Mouse (Mus musculus): Measurements from ENCODE around the gene Evi5l.

The Evi5l gene

DNA sequence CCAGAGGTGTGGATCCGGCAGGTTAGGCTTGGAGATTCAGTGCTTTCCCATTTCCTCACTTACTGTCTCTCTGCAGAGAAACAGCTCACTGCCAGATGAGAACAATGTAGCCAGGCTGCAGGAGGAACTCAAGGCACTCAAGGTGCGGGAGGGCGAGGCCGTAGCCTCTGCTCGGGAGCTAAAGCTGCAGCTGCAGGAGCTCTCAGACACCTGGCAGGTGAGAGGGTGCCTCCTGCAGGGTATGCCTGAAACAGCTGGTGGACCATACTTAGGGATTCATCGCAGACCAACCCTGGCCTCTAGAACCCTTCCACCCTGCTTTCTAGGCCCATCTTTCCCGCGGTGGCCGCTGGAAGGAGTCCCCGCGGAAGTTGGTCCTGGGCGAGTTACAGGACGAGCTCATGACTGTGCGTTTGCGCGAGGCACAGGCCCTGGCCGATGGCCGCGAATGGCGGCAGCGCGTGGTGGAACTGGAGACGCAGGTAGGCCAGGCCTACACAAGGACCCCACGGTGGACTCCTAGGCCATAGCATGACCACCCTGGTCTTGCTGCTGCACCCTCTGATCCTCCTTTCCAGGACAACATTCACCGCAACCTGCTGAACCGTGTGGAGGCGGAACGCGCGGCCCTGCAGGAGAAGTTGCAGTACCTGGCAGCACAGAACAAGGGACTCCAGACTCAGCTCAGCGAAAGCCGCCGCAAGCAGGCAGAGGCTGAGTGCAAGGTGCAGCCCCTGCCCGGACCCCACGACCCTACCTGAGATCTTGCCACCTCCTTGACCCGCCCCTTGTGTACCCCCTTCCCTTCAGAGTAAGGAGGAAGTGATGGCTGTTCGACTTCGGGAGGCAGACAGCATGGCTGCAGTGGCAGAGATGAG lies 39.1 kb downstream of the Evi5l start:
- DNase-seq = no peak

DNA sequence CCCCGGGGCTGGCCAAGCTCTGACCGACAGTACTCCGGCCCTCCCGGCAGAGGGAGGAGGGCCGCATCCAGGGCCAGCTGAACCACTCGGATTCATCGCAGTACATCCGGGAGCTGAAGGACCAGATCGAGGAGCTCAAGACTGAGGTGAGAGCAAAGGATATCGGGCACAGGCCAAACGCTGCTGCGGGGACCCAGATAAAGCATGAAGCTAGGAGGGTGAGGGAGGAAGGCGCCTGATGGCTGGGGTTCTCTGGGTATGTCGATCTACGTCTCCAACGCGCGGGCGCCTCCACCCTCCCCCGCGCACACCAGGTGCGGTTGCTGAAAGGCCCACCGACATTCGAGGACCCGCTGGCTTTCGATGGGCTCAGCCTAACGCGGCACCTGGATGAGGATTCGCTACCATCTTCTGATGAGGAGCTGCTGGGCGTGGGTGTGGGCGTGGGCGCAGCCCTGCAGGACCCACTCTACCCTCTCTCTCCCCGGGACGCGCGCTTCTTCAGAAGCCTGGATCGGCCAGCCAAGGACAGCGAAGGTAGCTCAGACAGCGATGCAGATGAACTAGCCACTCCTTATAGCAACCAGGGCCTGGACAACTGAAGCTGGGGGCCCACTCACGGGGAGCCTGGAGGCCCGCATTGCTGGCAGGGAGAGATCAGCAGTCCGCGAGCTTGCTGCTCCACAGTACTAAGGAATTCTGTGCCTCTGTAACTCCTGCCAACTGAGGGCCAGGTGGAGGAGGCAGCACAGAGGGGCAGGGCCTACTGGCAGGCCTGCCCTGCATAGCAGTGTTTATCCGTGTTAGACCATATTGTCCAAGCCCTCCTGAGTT lies 40.0 kb downstream of the Evi5l start:
- peak; percentile 38 to 40 for DNase-seq

DNA sequence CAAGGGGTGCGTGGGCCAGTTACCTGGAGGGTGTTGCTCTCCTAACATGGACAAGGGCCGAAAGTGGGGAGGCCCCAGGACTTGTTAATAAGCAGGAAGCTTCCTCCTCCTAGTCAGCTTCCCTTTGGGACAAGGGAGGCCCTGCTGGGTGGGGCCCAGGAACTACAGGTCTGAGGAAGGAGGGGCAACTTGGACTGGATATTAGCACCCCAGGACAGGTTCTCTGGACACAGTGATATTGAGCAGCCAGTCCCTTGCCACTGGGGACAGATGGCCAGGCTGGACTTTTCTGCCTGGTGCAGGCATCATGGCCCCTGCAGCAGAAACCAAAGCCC lies 40.6 kb downstream of the Evi5l start:
- DNase-seq = no peak

DNA sequence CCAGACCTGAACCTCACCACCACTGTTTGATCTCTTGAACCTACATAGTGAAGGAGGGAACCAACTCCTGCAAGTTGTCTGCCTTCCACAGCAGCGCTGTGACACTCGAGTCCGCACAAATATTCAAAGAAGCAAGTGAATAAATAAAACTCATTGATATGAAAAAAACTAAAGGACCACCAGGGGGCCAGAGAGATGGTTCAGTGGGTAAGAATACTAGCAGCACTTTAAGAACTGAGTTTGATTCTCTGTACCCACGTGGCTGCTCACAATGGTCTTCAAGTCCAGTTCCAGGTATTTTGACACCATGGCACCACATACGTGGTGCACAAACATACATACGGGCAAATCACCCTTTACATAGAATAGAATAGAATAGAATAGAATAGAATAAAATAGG lies 44.7 kb downstream of the Evi5l start:
- DNase-seq = no peak

DNA sequence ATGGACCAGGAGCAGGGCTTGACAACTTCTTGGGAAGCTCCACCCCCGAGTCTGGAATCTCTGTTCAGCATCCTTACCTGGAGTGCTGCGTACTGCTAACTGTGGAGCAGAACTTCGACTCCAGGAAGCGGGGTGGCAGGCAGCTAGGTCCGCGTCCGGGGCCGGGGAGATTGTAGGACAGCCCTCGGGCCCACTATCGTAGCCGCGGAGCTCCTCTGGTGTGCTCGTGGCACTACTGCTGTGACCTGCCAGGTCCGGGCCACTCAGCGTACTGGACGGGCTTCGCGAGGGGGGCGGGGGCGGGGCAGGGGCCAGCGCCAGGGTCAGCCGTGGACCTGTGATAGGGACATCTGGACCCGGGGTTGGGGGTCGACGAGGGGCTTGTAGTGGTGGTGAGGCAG lies 46.4 kb downstream of the Evi5l start:
- DNase-seq = no peak

DNA sequence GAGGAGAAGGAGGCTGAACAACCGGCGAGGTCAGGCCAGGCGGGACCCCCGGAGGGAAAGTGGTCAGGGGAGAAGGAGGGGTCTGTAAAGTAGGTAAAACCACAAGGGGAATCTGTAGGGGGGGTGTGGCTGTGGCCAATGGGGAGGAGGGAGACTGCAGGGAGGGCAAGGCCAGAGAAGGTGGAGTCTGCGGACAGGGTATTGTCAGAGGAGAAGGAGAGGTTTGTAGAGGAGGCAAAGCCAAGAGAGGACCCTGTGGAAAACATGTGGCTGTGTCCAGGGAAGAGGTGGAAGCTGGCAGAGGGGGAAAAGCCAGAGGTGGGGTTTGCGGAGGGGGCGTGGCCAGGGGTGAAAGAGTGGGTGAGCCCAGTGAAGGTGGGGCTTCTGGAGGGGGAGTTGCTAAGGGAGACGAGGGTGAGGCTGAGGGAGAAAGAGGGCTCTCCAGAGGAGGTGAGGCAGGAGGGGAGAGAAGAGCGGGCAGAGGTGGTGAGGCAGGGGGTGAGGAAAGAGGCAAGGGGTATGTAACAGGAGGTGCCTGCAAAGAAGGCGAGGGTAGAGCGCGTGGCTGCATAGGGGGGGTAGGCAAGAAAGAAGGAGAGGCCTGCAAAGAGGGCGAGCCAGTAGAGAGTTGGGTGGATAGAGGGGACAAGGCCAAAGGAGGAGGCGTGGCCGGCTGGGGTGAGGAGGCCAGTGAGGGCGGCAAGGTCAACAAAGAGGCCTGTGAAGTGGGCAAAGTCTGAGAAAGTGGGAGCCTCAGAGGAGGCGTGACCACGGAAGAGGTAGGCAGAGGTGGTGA lies 47.0 kb downstream of the Evi5l start:
- DNase-seq = peak in 1 of 2 experiments; percentile 33

DNA sequence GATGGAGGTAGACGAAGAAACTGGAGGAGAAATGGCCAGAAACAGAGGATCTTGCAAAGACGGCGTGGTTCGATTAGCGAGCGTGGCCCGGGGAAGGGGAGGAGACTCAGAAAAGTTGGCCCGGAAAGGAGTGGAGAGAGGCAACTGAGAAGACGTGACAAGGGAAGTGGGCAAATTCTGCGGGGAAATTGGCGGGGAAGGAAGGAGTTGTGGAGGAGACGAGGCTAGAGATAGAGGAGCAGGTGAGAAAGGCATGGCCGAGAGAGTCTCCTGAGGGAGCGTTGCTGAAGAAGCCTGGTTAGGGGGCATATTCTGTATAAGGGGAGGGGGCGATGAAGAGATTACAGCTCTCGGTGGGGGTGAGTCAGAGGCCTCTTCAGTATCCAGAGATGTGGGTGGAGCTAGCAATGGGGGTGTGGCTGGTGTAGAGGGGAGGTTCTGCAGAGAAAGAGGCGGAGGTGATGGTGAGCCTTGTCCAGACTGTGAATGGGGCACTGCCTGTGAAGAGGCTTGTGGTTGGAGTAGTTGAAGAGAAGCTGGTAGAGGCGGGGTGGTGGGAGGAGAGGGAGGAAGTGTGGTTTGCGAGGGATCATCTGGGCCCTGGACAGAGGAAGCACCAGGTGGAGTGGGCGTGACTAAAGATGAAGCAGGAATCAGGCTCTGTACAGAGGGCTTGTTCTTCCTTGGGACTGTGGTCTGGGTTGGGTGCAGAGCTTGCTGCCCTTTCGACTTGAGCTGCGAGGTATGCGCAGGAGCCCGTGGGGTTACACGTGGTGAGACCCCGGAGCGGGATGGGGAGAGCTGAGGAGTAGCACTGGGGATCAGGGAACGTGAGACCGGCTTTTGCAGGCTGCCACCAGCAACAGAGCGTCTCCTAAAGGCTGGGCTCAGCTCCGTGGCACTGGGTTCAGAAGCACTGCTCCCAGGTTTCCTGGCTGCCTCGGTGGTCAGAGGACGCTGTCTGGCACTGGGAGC lies 47.9 kb downstream of the Evi5l start:
- DNase-seq = peak in 1 of 2 experiments; percentile 30

DNA sequence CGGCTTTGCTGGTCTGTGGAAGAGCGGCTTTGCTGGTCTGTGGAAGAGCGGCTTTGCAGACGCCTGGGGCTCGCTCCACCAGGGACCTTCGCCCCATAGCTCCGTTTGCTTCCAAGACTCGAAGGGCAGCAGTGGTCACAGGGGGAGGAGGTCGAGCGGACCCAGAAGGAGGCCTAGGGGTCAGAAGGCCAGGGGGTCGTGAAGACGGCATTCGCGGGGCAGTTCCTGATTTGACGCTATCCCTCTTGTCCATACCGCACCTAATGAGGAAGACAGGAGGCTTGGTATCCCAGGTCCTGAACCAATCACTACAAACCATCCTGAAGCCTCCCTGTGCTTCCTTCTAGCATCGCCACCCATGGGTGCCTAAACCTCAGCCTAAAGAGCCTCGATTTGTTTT lies 49.9 kb downstream of the Evi5l start:
- DNase-seq = peak in 1 of 2 experiments; percentile 38

DNA sequence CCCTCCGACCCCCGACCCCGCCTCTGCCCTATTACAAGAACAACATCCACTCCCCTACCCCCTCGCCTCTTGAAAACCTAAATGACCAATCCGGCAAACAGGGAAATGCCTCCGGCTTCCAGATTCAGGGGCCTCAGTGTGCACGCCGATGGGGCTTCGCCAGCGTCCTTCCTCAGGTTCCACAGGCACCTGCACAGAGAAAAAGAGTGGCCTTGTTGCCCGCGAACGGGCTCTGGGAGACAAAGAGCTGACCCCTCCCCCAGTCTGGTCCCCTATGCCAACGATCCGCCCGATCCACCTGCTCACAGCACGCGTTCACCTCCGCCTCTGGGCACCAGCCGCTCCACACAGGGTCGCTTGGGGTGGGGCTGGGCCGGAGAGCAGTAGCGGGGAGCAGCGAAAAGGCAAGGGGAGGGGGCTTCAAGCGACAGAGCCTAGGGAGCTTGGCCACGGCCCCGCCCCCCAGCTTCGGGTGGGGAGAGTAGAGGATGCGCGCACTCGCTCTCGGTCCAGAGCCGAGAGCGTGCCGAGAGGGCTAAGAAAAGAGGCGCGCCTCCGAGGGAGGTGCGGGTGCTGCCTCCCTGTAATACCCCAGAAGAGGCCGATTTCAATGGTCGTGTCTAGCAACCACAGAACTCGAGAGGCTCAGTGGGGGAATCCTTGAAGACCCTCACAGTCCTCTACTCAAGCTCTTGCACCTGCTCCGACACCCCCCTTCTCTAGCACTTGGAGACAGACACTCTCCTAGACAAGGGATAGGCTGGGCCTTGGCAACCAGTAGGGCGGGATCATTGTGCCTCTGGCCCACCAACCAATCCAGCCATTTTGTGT lies 50.6 kb downstream of the Evi5l start, which contains the start of gene Prr36:
Gene Prr36 (minus strand): TSS at position 669 of the 831 bp plus-strand sequence.
- peak; percentile 64 to 67 for DNase-seq

DNA sequence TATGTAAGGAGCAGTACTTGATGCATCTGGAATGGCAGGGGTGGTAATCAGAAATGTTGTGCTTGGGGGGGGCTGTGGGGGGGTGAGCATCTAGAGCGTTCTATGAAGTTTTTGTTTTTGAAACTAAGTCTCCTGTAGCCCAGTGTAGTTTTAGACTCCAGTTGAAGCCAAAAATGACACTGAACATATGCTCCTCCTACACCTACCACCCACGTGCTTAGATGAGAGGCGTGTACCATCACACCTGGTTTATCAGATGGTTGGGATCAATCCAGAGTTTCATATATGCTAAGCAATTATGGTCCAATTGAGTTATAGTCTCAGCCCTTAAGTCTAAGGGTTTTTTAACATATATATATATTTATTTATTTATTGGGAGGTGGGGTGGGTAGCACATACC lies 53.2 kb downstream of the Evi5l start:
- no peak for DNase-seq

DNA sequence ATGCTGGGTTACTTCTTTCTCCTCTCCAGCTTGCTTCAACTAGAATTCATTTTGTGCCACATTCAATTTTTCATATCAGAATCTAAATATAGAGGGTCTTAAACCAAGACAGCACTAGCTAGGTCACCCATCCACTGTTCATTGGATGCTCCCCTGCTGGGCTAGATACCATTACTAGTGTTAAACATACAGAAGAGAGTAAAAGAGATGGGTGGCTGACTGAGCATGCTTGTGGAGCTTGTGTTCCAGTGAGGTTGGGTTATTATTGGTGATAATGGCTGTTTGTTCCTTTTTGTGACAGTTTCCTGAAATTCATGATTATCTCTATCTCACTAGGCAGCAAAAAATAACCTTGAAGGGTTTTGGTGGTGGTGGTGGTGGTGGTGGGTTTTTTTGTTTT lies 55.7 kb downstream of the Evi5l start:
- DNase-seq = no peak

DNA sequence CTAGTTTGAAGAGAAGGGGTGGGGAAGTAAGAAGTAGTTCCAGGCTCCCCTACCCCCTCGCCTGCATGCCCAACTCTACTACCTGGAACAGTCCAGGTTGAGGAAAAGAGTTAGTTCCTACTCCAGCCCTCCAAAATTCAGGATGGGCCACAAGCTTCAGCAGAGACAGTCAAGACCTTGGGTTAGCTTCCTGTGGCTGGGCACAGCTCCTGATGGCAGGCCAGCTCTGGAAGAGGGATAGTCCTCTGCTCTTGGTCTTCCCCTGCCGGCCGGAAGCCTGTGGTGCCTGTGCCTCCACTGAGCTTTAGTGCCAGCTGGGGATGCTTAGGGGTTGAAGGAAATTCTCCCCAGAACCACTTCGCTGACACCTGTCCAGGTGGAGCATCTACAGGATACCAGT lies 60.0 kb downstream of the Evi5l start:
- DNase-seq = no peak

DNA sequence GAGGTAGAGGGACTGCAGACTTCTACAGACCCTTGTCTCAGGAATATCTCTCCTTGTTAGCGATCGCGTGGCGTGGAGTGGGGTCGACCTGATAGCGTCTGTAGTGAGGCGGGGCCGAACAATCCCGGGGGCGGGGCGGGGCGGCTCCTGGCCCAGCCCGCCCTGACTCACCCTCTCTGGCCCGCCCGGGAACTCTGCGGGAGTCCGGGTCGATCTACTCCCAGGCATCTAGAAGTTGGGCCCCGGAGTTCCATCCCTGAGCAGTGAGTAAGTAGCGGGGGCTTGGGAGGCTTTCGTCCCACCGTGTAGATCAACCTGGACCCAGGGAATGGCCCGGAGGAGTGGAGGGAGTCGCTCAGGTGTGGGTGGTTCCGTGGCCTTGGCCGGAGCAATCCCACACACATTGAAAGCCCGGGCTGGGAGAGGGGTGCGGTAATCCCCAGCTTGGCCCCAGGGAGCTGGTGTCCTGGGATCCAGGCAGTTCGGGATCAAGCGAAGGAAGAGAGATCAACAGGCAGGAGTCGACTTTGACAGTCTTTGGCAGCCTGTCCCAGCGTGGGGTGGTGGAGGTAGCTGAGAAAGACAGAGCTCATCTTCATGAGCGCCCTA lies 60.5 kb downstream of the Evi5l start, which contains the start of gene Lrrc8e:
Gene Lrrc8e (plus strand): TSS at position 89 of the 609 bp plus-strand sequence.
- no peak for DNase-seq

DNA sequence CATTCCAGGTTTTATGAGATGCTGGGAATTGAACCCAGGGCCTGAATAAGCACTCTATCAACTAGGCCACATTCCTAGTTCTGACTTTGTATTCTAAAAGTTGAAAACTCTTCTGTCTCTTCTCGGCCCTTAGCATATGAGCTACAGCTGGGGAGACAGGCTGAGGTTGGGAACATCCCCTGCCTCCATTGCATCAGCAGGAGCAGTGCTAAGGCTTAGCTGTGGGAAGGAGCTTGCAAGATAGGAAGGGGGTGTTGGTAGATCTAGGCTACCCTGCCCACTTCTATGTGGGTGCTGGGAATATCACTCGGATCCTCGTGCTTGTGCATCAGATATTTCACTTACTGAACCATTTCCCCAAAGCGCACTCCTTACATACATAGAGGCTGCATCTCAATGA lies 61.6 kb downstream of the Evi5l start:
- DNase-seq = no peak

DNA sequence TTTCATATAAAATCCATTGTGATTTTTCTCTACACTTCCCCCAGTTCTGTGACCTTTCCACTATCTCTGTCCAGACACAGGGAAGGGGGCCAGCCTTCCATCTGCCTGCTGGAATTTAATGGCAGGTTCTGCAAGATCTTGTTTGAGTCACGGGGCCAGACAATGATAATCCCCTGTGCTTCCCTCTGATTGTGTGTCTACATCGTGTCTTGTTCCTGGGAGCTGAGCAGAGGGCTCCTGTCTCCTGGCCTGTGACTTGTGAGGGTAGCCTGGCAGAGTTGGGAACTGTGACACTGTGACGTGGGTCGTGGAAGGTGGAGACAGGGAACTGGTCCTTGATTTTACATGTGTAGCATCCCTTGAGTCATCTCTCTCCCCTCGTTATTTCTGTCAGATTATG lies 63.4 kb downstream of the Evi5l start:
- no peak for DNase-seq

DNA sequence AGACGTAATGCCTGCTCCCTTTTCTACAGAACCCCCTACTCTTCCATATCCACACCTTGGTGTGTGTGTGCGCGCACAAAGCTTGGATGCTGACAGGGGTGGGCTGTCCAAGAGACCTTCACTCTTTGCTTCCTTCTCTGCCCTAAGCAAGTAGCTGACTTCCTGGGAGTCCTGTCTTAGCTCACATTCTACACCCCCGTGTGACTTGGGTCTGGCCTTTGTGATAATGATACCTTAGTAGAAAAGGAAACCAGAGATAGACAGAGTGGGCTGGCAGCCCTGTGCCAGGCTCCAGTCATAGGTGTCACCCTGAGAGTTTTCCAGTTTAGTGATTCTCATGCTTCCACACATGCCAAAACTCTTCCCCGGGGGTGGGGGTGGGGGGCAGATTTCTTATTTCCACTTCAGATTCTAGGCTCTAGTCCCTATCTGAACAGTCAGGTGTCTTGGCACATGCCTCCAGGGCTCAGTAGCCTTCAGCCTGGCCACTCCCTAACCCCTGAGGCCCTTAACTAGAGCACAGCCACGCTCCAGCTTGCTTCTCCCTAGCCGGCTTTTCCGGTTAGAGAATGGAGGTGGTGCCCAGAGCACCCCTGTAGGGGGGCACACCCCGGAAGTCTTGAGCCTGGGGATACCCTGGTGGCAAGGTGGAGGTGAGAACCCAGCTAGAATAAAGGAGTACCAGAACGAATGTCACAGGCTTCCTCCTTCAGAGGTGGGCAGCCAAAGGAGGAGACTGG lies 64.4 kb downstream of the Evi5l start:
- no peak for DNase-seq

DNA sequence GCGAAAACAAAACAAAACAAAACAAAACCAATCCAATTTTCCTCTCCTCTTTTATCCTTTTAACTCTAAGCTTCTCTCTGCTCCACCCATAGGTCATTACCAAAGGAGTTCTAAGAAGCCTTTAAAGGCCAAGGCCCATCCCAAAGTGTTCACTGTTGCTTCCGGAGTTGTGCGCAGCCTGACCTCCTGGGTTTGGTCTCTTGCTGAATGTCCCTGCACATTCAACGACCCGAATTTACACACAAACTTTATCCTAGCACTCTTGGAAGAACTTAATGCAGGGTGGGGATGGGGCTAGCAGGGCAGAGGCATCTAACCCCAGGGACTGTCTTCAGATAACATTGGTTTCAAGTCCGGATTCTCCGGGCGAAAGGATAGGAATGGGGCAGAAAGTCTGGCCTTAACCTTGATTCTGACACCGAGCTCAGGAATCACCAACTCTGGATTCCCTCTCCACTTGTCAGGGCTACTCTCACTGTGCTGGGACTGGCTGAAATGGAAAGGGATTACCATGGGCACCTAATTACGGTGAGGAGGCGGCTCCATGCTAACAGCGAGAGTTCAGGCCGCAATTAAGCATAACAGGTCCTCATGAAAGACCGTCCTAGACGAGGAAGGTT lies 71.6 kb downstream of the Evi5l start:
- DNase-seq = no peak

DNA sequence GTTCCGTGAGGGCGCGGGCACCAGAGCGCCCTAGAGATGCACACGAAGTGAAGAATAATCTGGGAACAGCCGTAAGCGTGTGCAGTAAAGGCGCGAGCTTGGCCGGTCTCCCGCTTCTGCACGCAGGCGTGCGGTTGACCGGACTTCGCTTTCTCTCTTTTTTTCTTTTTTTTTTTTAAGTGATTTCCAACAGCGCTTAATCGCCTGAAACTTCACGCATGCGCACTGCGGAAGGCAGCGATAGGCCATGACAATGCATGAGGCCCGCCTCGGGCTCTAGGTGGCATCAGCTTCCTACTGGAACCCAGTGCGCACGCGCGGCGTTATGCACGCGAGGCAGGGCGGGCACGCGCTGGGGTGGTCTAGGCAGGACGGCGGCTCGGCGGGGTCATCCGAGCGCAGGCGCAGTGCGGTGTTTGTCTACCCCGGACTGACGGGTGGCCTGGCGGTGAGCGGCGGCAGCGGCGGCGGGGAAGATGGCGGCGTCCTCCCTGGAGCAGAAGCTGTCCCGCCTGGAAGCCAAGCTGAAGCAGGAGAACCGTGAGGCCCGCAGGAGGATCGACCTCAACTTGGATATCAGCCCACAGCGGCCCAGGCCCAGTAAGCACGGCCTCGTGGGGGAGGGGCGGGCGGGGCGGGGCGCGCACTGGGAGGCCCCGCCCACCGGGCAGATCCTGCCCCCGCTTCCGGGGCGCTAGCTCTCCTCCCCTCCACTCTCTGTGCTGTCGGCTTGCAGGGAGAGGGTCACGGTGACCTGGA lies 72.2 kb downstream of the Evi5l start, which contains the start of the genes Map2k7 and Gm49320:
Gene Map2k7 (plus strand): TSS at position 307 of the 759 bp plus-strand sequence.
Gene Gm49320 (plus strand): TSS at position 432 of the 759 bp plus-strand sequence.
- DNase-seq = peak; percentile 99 to 100

Data from cerebellum, adult 18-20 months (tissue).